Comparison of ENCODE assay signal across 8 mouse cellular contexts in the genomic region with DNA sequence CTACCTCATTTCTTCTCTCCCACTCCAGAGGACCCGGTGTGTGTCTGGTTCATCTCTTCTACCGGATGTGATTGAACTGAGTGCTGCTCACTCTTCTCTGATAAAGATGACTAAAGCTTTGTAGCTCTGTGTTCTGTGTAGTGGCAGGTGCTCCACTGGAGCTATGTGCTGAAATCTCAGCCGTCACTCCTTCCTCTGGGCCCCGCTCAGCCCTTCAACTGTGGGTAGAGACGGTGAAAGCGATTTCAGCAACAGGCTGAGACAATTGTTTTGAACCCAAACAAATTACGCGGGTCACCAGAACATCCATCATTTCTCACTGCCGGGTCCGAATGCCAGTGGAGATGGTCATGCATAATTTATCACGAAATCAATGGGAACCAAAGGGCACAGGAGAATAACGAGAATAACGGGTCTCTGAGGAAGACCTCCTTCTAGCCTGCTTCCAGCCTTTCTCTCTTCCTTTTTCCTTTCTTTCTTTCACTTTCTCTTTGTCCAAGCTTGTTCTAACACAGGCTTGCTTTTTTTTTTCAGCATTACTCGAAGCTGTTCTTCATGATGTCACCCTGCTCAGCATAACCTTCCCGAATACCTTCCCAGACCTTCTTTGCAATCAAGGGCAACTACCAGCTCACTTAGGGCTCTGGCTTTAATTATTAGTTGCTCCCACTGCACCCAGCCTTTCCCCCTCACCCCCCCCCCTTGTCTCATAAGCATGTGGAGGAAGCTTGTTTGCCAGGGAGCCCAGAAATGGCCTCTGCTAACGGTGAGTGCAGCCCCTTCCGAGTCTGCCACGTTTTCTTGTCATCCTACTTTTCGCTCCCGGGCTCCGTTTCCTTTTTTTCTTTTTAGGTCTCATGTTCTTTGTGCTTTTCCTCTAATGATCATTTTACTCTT. TPM values are rescaled to one million over a fixed set of nuclear protein-coding genes. Genes with fewer than 3 reads are reported as not detected.
DNase-seq lines count a peak whose midpoint lies in the region; ATAC-seq and TF ChIP-seq lines count a peak whose summit lies in the region.

No protein-coding gene starts in this region.

- H3K79me2 ChIP-seq in heart, adult 2 months (replicated peaks; ENCODE audit: control insufficient read depth, insufficient read depth, low read length): no peaks in the 10 kb centered on the region

- H3K4me1 ChIP-seq in heart, adult 2 months (ENCODE audit: control insufficient read depth, insufficient read depth, low read length): peaks cover 1% of the 10 kb centered on the region
- H3K4me1 ChIP-seq in forebrain, embryonic 15.5 days: peaks cover 43% of the 10 kb centered on the region
- peaks cover 49% of the 10 kb centered on the region for H3K4me1 ChIP-seq in midbrain, embryonic 12.5 days

- H3K4me2 ChIP-seq in forebrain, embryonic 15.5 days (replicated peaks): peak overlapping the region; percentile 16; the same call in 1 of the 2 replicates
- peak overlapping the region; percentile 23; the same call in 1 of the 2 replicates for H3K4me2 ChIP-seq in midbrain, embryonic 12.5 days (replicated peaks)

- no peak overlapping the region for H3K9ac ChIP-seq in heart, adult 2 months (ENCODE audit: low read depth, low read length)
- no peak overlapping the region; the same call in 1 of the 2 replicates for H3K9ac ChIP-seq in forebrain, embryonic 15.5 days (replicated peaks)
- H3K9ac ChIP-seq in midbrain, embryonic 12.5 days (replicated peaks): no peak overlapping the region

- no peaks in the 10 kb centered on the region for H3K36me3 ChIP-seq in heart, adult 2 months (ENCODE audit: control insufficient read depth, insufficient read depth, low read length)
- no peaks in the 10 kb centered on the region for H3K36me3 ChIP-seq in forebrain, embryonic 15.5 days
- H3K36me3 ChIP-seq in midbrain, embryonic 12.5 days: no peaks in the 10 kb centered on the region

- H3K27ac ChIP-seq in heart, adult 2 months: peak overlapping the region; percentile 45
- peak overlapping the region; percentile 46 for H3K27ac ChIP-seq in forebrain, embryonic 15.5 days (replicated peaks)
- H3K27ac ChIP-seq in midbrain, embryonic 12.5 days (replicated peaks): peak overlapping the region; percentile 61; the same call in 1 of the 2 replicates

- intact Hi-C loops in heart, adult 2 months (cut with DNase I): loop anchor here (5.0 kb wide), 2 partner anchors 114 to 494 kb away; partner anchors contain the start of gene Xpr1

- no peak for TF ChIP-seq EP300 in heart, adult 2 months (IDR thresholded peaks at IDR 0.05; ENCODE audit: insufficient read depth, low read depth, low read length)

- TF ChIP-seq CTCF in heart, adult 2 months (IDR thresholded peaks at IDR 0.05): no peak

- H3K27me3 ChIP-seq in heart, adult 2 months (ENCODE audit: control insufficient read depth, insufficient read depth, low read length): no peaks in the 10 kb centered on the region
- no peaks in the 10 kb centered on the region for H3K27me3 ChIP-seq in forebrain, embryonic 15.5 days
- H3K27me3 ChIP-seq in midbrain, embryonic 12.5 days: peaks cover 18% of the 10 kb centered on the region

- no peak for TF ChIP-seq POLR2A in heart, adult 2 months (IDR thresholded peaks at IDR 0.05; ENCODE audit: insufficient read depth, low read depth, low read length)

- WGBS in heart, adult 2 months: 72% methylated on average over 21 of the region's 21 CpGs
- 21% methylated on average over 21 of the region's 21 CpGs for WGBS in forebrain, embryonic 15.5 days
- WGBS in midbrain, embryonic 12.5 days: 45% methylated on average over 21 of the region's 21 CpGs

- H3K9me3 ChIP-seq in forebrain, embryonic 15.5 days: no peaks in the 10 kb centered on the region
- H3K9me3 ChIP-seq in midbrain, embryonic 12.5 days: no peaks in the 10 kb centered on the region

- peak in 1 of 2 experiments; percentile 11 for DNase-seq in heart, adult 2 months
- DNase-seq in heart, adult 8-10 months (ENCODE audit: low spot score): no peak
- peak; percentile 58 for DNase-seq in Muller cell, postnatal 12 days (ENCODE audit: inconsistent ontology term)
- no peak for DNase-seq in cerebellum, postnatal 14 days
- no peak for DNase-seq in c-Kit-positive CD71-positive TER-119-positive erythroid progenitor cells, embryonic 14.5 days (ENCODE audit: low spot score)
- no peak for DNase-seq in cerebellum, adult 11-12 months

- peak overlapping the region; percentile 22; the same call in 1 of the 2 replicates for H3K4me3 ChIP-seq in heart, adult 2 months
- no peak overlapping the region for H3K4me3 ChIP-seq in forebrain, embryonic 15.5 days
- no peak overlapping the region for H3K4me3 ChIP-seq in midbrain, embryonic 12.5 days

- 0 out of 2 replicates have a peak, but pooled peaks have one; percentile 44 for ATAC-seq in forebrain, embryonic 15.5 days (replicated peaks)
- ATAC-seq in midbrain, embryonic 12.5 days (ENCODE audit: low FRiP score, low read depth): peak; percentile 48; the same call in 1 of the 2 replicates

RNA-seq across cellular contexts. Expression of gene Acbd6, which starts 27.1 kb away (rescaled TPM):
- 10 to 100 TPM; 57.1 to 63.6 TPM for total RNA-seq in heart, adult 2 months (2021)
- polyA plus RNA-seq in heart, adult 2 months (2012; rRNA removed): 28.3 and 55.7 TPM in 2 replicates
- total RNA-seq in heart, adult 8-10 months (2022): 10 to 100 TPM; 47.2 to 61.5 (median 56.7) TPM
- 97.7 and 106 TPM in 2 replicates for polyA plus RNA-seq in forebrain, embryonic 15.5 days (2015; fragmentation: Nextera tagmentation; extraction: Ambion mirVana)
- polyA plus RNA-seq in midbrain, embryonic 12.5 days (2016; fragmentation: Nextera tagmentation; extraction: Ambion mirVana): 82.1 and 83.5 TPM in 2 replicates
